Mouse (Mus musculus) ovary, postnatal 36 days (tissue): Measurements from ENCODE around the gene Adam22.

Experiments
- DNase-seq: peaks from one replicate; pipeline ENCODE4 v3.0.0; 2022; ENCODE audit warnings: low spot score, mixed read lengths

The Adam22 gene

DNA sequence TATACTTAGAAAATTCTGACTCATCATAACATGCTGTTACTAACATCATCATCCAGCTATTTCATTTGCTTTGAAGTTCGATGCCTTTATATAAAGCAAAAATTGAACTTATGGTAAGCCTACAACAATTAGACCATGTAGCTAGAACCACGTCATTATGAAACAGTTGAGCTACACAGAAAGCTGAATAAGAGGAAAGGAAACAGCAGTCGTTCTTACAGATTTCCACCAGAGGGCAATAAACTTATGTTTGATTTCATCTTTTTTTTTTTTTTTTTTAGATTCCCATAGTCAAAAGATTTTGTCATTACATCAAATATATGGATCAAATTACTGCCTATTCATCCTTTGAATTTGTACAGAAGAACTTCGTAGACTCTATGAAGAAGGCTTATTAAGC is 203.2 kb downstream of the Adam22 start:
- no peak for DNase-seq

DNA sequence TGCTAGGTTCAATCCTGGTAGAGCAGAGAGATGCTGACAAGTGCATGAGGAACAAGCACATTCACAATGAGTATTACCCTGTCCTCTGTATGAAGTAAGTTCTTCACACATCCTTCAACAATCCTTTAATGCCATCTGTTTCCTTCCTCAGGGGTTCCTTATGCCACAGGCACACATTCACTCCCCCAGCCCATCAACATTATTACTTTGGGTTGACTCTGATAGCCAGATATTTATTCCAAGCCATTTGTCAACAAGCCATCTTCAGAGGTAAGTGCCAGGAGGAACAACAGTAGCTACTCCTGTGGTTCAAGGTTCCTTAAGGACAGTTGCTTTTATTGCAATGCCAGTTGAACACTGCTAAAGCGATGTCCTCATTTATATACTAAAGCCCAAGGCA is 216.3 kb downstream of the Adam22 start:
- DNase-seq = no peak

DNA sequence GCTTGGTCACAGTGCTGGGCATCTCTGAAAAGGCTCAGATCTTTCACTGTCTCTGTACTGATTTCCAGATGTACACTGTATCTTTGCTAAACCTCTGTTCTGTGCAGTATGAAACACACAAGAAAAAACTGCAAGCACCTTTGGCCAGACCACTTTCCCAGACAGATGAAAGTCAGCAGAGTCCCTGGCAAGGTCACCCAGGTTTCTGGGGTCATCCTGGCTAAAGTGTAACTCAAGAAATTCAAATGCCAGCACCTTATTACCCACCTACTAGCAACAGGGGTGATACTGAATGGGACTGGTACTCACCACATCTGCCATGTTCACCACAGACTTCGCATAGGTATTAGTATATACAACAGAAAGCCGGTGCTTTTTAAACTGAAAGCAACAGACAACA is 221.8 kb downstream of the Adam22 start:
- DNase-seq = no peak

DNA sequence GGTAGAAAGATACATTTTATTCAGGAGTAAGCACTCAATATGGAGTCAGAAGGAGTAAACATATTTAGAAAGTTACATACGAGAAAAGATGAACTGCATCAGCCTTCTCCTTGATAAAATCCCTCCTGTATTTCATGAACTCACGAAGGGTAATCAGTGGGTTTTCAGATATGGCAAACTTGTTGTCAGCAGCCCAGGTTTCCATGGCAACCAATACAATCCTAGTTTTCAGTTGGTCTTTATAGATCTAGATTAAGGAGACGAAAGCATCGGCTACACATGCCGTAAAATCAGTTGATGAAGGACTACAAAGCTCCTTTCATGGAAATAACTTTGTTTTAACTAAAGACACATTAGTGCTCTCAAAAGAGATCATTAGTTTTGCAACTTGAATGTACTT is 222.5 kb downstream of the Adam22 start:
- no peak for DNase-seq

DNA sequence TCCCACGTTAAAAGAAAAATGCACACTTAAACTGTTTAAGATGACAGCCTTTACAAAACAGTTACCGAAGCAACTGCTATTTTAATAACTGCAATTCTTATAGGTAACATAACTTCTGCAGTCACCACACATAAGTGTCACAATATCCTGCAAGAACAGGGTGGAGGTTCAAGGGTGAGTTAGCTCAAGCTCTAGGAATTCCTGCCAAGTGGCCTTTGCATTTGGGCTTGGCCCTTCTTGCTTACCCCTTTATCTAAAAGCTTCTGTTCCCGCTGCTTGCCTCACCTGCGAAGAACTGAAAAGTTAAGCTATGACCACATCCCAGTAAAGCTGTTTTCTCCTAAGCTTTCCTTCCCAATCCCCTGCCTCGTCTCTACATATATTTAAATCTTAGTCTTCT is 235.4 kb downstream of the Adam22 start:
- DNase-seq = no peak

DNA sequence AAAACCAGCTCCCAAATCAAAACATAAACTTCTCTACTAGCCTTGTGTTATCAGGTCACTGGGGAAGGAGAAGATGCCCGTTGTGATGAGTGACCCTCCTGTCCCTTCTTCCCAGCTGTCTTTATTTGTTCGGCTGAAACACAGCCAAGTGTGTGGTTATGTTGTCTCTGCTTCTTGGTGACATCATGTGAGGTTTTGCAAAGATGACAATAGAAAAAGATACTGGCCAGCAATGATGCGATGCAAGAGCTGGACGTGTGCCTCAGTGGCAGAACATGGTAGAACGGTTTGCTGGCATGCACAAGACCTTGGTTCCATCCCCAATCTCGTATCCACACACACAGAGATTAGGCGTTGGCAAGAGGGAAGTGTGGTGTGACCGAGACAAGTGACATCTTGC is 236.0 kb downstream of the Adam22 start:
- DNase-seq = no peak

DNA sequence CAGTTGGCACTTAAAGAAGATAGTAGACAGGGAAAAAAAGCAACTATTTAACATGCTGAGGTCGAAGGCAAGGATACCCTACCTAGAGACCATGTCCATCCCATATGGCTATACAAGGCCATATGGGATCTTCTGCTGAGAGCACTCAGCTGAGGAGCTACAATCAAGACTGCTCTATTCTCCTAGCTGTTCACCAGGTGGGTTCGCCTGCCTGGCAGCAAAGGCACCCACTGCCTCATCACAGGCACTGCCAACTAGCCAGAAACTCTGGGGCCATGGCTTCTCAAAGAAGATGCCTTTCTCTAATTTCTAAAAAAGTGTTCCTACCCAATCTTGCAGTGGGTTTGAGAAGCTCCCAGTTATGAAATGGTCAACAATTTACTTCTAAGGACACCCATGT is 238.2 kb downstream of the Adam22 start:
- no peak for DNase-seq

DNA sequence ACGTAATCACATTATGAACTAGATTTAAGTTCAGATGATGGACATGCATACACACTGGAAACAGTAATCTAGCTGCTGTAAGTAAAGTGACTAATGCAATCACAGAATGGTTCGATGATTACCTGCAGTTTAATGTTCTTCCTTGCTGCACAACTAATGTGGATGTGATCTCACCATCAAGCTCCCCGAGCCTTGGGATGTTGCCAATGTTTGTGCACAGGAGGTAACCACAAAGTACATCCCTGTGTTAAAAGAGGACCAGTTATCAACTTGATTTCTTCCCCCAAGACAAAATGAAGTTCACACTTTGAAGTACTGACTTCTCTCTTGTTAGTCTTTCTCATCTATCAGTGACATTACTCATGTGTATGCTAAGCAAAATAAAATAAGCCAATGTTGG is 247.0 kb downstream of the Adam22 start:
- no peak for DNase-seq

DNA sequence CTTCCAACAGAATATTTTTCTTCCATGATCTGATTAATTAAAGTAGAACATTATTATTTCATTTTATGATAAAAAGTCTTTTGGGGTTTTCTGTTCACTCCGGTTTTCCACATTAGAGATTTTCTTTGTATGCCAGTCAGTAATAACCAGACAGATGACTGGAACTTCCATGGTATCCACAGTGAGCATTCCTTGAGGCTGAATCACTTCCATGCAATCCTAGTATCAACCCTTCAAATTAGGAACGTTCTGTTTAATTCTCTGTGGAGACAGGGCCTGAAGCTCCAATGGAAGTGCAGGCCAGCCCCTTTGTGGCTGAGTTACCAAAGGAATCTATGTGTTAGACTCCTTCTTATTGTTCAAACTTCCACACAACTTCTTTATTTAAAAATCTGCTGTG is 247.9 kb downstream of the Adam22 start:
- DNase-seq = no peak

DNA sequence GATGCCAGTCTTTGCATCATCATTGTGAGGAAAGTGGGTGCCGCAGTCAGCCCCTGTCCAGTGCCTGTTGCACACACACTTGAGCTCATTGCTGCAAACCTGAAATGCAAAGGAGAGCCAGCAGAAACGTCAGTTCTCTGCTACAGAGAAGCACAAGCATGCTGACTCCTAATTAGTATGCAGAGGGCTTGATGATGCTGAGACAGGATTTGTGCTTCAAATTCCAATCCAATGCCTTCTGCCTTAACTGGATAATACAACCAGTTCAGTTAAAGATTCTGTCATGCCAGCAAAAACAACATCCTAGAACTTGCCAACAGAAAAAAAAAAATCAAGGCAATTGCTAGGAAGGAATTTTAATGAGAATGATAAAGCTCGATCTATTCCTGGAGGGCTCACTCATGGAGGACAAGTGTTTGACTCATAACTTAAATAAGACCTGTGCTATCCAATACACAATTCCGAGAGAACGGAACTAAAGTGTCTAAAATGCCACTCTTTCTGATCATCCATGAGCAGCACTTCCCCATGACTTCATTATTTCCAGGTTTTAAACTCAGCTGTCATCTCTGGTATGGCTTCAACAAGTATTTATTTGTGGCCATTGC is 251.3 kb downstream of the Adam22 start:
- no peak for DNase-seq

DNA sequence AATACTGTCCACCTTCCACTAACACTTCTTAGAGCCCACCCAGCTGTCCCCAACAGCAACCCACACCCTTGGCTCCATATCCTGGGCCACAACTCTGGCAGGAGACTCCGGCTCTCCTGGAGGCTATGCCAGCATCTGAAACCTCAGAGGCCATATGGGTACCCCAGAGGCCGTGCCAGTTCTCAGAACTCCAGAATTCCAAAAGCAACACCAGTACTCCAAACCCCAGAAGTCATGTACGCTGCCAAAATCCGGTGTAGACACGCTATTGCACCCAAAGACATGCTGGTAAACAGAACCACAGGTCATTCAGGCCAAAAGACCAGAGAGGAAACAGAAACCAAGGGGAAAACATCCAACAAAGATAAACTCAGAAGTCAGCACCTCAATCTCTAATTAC is 255.7 kb downstream of the Adam22 start:
- DNase-seq = no peak

DNA sequence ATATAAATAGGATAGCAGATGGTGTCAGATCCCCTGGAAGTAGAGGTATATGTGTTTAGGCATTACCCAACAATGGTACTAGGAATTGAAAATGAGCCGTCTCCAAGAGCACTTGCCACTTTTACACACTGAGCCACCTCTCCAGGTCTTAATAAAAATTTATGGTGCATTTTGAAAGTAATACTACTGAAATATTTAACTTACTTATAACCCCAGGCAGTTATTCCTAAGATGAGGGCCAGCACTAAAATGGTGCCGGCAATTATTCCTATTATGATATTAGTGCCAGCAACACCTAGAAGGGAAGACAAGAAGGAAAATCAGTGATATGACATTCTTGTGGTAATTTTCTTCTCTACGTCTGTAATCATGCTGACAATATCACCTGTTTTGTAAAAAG is 256.3 kb downstream of the Adam22 start:
- DNase-seq = no peak

DNA sequence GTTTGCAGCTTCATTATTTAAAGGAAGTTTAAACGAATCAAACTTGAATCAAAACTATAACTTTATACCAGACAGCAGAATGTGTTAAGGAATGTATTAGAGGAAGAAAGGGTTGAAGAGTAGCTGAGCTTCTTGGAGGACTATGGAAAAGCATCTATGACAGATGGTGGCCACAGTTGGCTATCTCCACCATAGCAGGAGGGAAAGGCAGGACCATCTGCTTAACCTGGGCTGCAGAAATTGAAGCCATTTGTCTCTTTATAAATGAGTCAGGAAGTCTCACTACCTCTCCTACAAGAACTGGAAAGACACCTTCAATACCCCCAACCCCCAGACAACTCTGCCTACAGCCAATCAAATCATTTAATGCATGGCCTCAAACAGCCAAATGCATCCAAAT is 272.3 kb downstream of the Adam22 start:
- no peak for DNase-seq

DNA sequence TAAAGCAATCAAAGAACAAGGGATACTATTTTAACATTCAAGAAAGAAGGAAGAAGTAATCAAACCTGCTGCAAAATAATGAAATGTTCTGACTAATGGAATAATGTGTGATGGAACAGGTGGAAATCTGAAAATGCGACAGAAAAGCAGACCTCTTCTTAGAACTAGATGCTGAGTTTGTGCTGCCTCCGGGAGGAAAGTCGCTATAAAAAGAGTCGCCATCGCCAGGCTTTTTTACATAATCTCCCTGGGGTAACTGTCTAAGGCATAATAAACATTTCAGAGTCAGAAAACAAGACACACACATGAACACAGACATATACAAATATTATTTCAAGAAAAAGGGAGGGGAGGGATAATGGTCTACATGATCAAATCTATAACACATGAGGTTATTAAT is 273.0 kb downstream of the Adam22 start:
- DNase-seq = no peak

DNA sequence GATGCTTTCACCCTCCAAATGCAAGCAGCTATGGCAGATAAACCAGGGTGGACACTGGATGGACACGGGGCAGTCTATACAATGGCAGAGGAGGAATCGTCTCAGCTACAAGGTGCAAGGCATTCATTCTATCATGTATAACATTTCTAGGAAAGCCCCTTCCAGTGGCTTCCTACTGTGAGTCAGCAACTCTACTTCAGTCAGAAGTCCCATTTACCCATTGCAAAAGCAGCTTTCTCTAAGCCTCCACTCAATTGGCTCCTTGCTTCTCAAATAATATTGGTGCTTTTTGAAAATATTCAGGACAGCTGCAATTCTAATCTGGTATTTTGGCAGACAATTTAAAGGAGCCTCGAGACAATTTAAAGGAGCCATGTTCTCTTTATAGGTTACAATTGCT is 279.8 kb downstream of the Adam22 start:
- DNase-seq = no peak

DNA sequence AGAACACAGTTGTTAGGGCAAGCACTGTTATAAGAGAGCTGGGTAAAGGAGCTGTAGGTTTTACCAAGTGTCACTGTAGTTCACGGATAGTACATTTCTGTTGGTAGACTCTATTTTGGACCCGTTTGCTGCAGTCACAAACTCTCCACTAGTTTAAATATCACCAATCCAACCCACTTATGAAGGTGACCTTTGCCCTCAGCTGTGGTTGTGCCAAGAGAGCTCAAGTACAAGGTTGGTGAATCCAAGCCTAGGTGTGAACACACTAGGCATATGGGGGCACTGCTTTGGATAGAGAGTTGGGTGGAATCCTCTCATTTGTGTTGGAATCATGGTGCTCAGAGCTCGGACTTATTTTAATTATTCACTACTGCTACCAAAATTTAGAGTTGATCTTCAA is 282.3 kb downstream of the Adam22 start:
- no peak for DNase-seq

DNA sequence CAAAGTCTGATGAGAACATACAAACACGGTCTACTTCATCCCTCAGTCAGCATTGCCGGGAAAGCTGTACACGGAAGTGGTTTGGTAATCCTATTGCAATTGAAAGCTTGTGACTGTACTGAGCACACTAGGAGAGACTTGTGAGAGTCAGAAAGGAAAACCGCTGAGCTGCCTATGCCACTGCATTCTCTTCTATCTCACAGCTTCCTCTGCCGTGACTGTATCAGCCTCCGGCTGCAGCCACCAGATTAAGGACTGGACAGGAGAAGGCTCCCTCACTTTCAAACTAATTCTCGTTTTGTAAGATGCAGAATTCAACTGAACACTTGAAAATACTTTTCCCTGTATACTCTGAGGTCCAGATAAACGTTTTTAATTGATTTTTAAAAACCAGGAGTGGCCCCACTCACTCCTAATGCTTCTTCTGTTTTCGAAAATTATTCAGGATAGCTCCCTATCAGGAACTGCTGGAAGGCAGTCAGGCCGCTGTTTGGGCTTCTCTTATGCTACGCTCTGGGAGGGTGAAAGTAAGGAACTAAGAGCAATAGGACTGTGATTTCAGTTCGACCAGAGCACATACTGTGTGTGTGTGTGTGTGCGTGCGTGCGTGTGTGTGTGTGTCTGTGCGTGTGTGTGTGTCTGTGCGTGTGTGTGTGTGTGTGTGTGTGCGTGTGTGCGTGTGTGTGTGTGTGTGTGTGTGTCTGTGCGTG is 285.0 kb downstream of the Adam22 start:
- no peak for DNase-seq

DNA sequence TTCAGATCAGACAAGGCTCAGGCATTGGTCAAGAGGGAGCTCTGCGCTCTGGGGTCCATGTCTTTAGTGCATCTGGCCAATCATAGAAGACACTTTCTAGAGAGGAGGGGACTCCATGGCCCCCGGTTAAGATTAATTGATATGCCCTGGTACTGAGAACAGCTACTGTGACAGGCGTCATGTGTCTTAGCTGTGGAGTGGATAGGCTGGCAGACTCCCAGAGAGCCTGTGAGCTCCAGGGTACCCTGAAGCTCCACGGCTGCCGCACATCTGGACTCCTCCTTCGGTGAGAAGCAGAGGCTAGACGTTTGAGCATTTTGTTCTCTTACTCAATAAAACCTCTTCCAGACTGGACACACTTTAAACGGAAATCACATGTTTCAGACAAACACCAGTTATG is 290.5 kb downstream of the Adam22 start:
- no peak for DNase-seq

DNA sequence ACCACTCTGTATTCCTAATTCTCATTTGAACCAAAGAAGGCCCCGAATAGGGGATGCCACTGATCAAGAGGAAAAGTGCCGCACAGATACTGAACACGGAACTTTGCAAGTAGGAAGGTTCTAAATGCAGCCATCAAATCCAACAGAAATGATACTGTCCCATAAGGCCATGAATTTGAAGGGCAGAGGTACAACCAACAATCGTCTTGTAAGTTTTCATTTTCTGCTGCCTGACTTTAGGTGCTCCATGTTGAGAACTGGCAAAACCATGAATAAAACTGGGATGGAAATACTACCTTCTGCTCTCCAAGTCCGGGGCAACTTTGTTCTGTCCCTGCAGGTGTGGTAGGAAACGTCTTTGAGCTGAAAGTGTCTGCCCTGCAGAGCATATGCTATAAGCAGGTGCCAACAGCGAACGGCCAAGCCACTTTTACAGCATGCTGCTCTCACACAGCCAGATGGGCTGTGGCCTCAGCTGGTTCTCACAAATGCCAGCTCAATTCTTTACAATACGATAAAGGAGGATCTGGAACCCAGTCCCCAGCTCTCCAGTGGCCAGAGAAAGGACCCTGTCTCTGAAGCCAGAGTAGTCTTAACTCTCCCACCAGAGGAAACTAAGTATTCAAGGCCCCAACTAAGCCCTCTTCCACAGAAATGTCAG is 293.9 kb downstream of the Adam22 start:
- DNase-seq = no peak

DNA sequence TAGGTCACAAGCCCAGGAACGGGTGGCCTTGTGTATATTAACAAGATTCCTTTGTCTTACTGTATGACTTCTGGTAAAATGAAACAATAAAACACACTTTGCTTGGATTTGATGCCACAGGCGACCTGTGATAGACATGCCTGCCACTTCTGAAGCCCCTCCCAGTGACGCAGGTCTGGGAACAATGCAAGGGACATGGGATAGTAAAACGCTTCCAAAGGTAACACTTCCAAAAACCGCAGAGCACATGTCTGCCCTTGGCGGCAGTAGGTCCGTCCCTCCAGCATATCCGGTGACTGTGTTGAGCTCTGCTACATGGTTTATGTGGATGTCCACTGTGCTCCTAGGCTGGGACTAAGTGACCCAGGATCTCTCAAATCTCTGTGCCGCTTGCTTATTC is 294.6 kb downstream of the Adam22 start:
- no peak for DNase-seq

DNA sequence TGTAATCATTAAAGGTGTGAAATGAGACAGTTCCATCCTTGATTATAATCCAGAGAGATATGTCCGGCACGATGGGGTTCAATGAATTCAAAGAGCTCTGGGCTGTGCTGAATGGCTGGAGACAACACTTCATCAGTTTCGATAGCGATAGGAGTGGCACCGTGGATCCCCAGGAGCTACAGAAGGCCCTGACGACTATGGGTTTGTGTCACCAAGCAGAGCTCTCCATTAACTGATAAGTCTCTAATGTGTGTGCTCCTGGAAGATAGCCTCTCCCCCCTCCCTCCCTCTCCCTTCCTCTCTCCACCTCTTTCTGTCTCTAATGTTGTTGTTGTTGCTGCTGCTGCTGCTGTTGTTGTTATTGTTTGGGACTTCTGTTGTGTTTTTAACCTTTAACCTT is 304.8 kb downstream of the Adam22 start:
- DNase-seq = no peak

DNA sequence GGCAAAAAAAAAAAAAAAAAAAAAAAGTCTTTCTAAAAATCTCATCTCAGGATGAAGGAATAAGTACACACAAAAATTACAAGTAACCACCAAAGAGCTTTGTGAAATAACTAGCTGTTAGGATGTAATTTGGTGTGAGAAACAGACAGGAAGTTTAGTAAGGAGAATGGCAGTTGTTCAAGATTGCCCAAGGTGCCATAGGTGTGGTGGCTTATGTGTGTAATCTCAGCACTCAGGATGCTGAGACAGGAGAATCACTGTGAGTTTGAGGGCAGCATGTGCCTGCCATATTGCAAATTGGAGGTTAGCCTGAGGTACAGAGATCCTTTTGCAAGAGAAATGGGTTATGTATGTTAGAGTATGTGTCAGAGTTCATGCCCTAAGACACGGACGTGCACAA is 305.5 kb downstream of the Adam22 start:
- no peak for DNase-seq

DNA sequence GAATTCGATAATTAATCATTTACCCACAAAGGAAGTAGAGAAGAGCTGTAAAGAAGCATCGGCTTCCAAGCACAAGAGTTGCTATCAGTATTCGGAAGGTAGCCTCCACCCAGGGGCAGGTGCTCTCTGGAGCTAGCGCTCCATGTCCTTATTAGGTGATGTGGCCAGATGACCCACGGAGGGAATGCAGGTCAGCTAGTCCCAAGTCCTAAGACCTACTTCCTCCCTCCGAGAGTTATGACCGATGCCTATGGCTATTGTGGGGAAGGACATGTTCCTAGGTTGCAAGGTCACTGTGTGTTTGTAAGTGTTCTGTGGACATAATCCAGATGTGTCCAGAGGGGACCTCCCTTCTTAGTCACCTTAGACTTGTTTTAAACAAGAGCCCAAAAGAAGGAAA is 309.9 kb downstream of the Adam22 start:
- no peak for DNase-seq

DNA sequence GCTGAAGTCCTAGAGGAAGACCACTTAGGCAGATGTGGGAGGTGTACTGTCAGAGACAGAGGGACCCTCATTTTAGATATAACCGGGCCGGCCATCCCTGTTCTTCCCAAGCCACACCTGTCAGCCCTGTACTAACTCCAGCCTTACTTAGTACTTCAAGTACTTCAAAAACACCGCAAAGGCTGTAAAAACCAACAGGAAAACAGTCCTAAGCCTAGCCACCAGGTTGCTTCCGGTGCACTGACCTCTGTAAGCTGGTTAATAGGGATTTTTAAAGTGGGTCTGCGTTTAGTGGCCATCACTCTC is 311.0 kb downstream of the Adam22 start:
- DNase-seq = no peak
